Mouse (Mus musculus) gastrocnemius, postnatal 4 days (tissue): Measurements from ENCODE around the gene Gkap1. TPM values are rescaled to one million over a fixed set of nuclear protein-coding genes. Genes with fewer than 3 reads are reported as not detected.

Experiments
- DNase-seq, 2 experiments: peaks; one replicate each; pipeline ENCODE4 v3.0.0; 2021 to 2022; ENCODE audit warnings: low spot score in 2 of 2, mixed read lengths in 2 of 2
- microRNA-seq: library from miRNA; unstranded; fragments of <30 nt; microRNA quantifications from one replicate; pipeline ENCODE4 v1.2.0, GENCODE M21; 2021
- total RNA-seq, 2 experiments: library from RNA; stranded (reverse); gene quantifications; 2 replicates each; pipeline ENCODE4 v1.2.3; 2021

The Gkap1 gene
- total RNA-seq, 2 experiments from 2014 or later, result 35.1 to 40.8 TPM

DNA sequence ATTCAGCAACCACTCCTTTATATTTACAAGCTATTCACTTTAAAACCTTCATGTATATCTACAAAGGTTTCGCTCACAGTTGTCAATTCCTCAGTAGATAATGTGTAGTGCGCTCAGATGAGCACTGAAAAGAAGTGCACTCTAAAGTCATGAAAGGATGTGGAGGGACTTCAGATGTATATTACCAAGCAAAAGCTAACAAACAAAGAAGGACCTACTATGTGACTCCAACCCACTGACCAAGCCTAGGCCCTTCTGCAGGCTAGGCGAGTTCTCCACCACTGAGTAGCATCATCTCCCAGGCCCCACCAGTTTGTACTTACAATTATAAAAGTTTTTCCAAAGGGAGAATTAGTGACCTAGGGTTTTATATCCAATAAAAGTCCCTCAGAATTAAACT, 71.3 kb downstream of the Gkap1 start:
- no peak for DNase-seq

DNA sequence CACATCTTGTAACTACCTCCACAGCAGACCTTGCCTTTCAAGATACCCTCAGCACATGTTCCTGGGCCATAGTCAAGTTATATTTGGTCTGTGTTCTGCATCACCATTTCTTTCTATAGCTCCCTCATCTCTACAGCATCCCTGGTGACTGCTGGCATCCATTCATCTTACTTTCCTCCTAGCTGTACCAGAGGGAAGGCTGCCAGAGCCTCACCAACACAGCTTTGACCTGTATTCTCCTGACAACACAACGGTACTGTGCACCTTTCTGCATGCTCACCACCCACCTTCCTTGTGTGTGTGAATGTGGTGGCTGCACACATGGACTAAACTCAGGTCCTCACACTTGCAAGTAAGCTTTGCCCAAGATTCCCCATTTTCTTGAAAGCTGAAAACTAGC, 72.6 kb downstream of the Gkap1 start:
- no peak for DNase-seq

DNA sequence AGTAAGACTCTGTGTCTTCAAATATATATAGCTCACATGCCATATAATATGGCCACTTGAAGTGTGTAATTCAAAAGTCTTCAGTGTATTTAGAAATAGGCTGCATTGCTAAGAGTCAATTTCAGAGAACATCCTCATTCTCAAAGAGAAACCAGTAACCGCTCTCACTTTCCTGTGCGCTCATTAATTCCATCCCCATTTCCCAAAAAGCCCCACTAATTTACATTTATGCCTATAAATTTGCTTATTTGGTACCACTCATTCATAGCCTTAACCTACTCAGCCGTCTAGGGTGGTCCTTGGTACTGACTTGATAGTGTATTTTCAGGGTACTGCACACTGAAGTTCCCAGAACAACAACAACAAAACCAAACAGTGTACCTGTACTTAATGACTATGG, 73.6 kb downstream of the Gkap1 start:
- DNase-seq, result no peak

- DNase-seq, result no peak
These were observed 74.2 kb downstream of the Gkap1 start for GRCm38 (mm10) chr13:58201343-58201742.

- DNase-seq, result no peak
These were observed 77.4 kb downstream of the Gkap1 start for GRCm38 (mm10) chr13:58197981-58198640.

DNA sequence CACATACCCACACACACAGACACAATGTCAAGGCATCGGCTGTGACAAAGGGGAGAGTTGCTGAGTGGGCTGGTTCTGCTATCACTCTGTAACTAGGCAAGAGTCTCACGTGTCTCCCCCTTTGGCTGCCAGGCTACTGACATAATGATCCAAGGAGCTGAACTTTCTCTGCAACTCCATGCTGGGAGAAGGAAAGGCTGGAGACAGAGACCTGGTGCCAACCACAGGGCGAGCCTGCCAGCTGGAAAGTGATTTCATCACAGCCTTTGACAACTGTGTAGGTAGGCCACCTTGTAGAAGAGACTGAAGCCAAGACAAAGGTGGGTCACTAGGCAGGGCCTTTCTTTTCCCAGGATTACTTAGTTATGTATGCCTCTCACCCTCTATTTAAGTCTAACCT, 78.3 kb downstream of the Gkap1 start:
- DNase-seq, result no peak

DNA sequence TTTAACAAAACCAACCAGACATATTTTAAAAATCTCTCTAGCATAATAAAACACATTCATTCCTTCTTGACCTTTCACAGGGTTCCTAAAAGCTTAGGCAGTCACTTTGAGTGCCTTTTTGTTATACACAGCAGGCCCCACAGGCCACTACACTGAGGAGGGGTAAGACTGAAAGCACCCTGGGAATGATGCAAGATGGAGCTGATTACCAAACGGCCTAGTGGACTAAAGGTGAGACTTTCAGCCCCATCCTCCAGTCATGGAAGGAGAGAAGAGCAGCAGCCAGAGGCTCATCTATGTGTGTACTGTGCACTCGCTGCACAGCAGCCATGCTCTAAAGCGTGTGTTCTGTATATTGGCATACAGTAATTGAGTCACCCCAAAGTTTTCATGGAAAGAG, 80.6 kb downstream of the Gkap1 start:
- no peak for DNase-seq

DNA sequence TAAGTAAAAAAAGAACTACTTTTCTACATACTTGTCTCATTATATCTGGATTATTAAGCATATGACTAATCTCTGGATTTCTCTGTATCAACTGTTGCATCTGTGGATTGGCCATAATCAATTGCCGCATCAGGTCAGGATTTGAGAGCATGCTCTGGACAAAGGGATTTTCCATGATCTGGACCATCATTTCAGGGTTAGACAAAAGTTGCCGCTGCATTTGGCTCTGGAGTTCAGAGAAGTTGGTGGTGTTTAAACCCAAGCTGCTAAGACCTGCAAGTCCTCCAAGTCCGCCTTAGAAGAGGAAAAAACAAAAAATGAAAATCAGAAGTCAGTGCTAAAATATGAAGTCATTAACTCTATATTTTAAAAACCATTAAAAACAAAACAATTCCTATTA, 82.3 kb downstream of the Gkap1 start:
- no peak for DNase-seq

- no peak for DNase-seq
These were observed 83.4 kb downstream of the Gkap1 start for GRCm38 (mm10) chr13:58192146-58192545.

- no peak for DNase-seq
These were observed 84.0 kb downstream of the Gkap1 start for GRCm38 (mm10) chr13:58191516-58191915.

DNA sequence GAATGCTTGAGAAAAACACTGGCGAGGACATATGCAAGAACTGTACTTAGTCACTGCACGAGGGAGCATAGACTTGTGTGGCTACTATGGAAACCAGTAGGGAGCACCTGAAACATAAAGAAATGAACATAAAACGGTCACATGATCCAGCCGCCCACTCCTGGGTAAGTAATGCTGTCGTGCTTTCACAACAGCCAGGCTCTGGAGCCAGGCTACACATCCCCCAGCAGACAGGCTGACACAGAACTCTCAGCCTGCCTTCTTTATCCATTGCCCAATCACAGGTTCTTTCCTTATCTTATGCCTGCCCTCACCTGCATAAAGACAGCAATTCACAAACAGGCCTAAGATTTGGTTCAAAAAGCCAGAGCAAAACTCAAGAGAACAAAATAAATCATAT, 86.0 kb downstream of the Gkap1 start:
- no peak for DNase-seq

DNA sequence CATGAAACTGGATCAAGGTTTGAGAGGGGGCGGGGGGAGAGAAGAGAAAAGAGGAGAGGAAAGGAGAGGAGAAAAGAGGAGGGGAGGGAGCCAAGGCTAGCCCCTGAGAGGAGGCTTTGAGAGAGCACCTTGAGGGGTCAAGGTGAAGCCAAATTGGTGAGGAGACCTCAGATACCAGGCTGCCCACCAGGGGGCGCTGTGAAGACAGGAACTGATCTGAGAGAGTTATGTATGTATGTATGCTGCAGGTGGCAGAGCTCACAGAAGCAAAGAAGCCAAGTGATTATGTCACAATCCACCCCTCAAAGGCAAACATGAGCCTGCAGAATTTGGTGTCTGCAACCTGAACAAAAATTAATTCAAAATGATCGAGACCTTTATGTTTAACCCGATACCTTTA, 87.1 kb downstream of the Gkap1 start:
- peak; percentile 77 to 86 for DNase-seq

DNA sequence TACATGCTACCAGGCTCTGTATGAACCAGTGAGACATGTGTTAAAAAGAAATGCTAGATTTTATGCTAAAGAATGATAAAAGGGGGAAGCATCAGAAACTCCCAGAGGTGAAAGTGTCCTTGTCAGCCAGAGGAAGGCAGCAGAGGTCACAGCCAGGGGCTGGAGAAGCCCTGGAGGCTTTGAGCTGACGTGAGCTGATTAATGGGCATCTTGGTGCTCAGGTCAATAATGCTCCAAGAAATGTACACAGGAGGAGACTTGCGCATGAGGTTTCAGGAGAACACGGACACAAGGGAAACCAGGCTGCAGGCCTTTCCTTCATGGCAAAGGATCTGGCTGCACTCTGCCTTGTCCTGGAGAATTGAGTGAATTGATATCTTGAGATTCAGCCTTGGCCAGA, 87.7 kb downstream of the Gkap1 start:
- no peak for DNase-seq

DNA sequence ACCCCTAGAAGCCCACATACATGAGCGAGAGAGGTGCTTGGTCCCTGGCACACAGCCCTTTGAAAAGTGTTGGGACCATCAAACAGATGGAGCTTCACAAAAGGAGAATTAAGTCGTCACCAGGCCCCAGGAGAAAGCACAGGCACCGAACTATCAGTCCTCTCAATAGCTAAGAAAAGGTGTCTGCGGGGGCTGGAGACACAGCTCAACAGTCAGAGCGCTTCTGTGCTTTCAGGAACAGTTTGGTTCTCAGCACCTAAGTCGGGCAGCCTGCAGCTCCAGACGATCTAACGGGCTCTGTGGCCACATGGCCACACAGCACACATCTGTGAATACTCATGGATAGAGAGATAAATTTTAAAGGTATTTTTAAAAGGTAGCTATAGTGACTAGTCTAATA, 89.2 kb downstream of the Gkap1 start:
- no peak for DNase-seq

- DNase-seq, result no peak
These were observed 91.4 kb downstream of the Gkap1 start for GRCm38 (mm10) chr13:58184111-58184510.

Small RNAs within 50 kb of the gene (microRNA-seq; reads per million reads assigned to microRNA genes)
- not detected for gene Mir6369

Other genes starting within 250 kb of the Gkap1 start
- 1 to 10 TPM; 2.9 to 3.7 TPM for gene Klhl3, start 162.1 kb downstream of the Gkap1 start, total RNA-seq
- 100 to 1,000 TPM; 134 TPM for gene Hnrnpa0, start 147.1 kb downstream of the Gkap1 start, total RNA-seq
- 10 to 100 TPM; 10.8 to 13.9 TPM for gene Idnk, start 118.0 kb downstream of the Gkap1 start, total RNA-seq
- 10 to 100 TPM; 66.4 to 70.1 TPM for gene Ubqln1, start 60.0 kb downstream of the Gkap1 start, total RNA-seq
- gene Kif27, start 83.4 kb upstream of the Gkap1 start, total RNA-seq, result 1 to 10 TPM in 1 of 2 experiments, under 1 TPM in 1; 0.81 to 1.0 TPM
- gene 2210016F16Rik, start 109.5 kb upstream of the Gkap1 start, total RNA-seq, result 10 to 100 TPM; 15.1 to 16.9 TPM
- gene Rmi1, start 126.5 kb upstream of the Gkap1 start, total RNA-seq, result 10 to 100 TPM; 12.6 to 13.1 TPM
- gene Hnrnpk, start 127.6 kb upstream of the Gkap1 start, total RNA-seq, result 100 to 1,000 TPM; 661 to 709 TPM